Mouse (Mus musculus) thymus, postnatal 0 days (tissue): Measurements from ENCODE around the gene Zfp503. TPM values are rescaled to one million over a fixed set of nuclear protein-coding genes. Genes with fewer than 3 reads are reported as not detected.

Source experiments
- DNase-seq: peaks from one replicate; pipeline ENCODE4 v3.0.0-alpha.2; 2015; ENCODE audit warnings: low spot score
- polyA plus RNA-seq: library from polyadenylated mRNA; unstranded; fragments of >200 nt; fragmentation: Nextera tagmentation; extraction: Ambion mirVana; gene quantifications from 2 replicates; pipeline ENCODE4 v1.2.1, GENCODE M21; 2015

Zfp503 gene
- polyA plus RNA-seq, 1 experiment from 2014 or later: 3.0 TPM

- no peak for DNase-seq
These were observed 4.1 kb upstream of the Zfp503 start for GRCm38 (mm10) chr14:21993251-21994060.

- DNase-seq: no peak
These were observed 3.0 kb upstream of the Zfp503 start for GRCm38 (mm10) chr14:21992321-21992885.

- DNase-seq: no peak
These were observed 2.5 kb upstream of the Zfp503 start for GRCm38 (mm10) chr14:21991856-21992255.

- DNase-seq: no peak
These were observed 1.9 kb upstream of the Zfp503 start for GRCm38 (mm10) chr14:21991251-21991780.

DNA sequence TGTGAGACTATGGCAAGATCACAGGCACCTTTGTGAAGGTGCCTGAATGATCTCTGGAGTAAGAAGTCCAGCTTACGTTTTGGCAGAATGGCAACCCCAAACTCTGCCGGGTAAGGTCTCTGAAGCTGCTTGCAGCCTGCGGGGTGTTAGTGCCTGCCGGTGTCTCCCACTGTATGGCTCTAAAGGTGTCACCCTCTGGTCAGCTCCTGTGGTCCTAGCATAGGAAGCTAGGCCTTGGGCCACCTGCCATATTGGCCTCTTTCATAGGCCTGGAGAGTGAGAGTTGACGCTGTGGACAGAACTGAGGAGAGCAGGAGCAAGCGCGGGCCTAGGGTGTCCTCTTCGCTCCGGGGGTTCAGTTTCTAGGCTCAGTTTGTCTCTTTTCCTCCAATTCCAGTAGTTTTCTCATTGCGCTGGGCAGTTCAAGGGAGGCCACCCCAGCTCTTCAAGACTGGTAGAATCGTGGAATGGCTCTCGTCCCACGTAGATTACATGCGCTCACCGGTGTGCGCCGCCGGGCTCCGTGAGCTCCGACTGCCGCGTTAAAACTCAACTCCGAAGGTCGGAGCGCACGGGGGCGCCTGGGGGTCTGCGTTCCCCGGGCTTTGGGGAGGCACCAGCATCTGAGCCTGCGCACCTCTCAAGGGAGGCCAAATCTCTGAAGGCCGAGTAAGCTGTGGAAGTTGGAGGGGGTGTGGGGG is 1.1 kb upstream of the Zfp503 start:
- no peak for DNase-seq

GRCm38 (mm10) chr14:21988577-21989290 is 667 bp downstream of the Zfp503 start:
- DNase-seq: no peak

DNA sequence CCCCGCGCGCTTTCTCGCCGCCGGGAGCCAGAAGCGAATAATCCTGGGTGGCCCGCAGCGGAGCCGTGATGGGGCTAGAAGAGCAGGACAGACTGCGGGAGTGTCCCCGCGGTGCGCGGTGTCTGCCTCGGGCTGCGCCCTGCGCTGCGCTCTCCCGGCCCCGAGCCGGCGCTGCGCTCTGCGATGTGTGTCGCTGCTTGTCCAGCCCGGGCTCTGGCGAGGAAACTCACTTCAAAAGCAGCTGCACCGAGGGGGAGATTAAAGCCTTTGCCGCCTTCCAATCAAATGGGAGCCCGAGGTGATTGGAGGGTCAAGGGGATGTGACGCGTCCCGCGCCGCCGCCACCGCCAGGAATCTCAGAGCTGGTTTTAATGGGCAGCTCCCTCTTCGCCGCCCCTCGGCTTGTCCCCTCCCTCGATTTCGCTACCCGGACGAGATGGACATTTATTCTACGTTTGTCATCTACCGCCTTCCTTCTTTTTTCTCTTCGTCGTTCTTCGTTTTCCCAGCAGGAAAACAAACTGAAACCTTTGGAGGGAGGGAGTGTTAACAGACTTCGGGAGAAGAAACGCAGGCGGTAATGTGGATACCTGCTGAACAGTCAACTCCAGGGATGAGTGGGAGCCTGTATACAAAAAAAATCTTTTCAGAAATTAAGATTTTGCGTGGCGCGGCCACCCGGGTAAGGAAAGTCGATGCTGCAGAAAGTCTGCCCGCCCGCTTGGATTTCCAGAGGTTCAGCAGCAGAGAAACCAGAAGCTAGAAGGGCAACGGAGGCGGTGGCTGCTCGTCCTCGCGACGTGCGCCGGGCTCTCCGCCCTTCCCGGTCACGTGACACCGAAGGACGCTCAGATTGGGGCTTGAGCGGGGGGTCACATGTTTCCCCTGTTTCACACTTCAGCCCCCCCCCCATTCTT is 1.5 kb downstream of the Zfp503 start:
- DNase-seq: peak; percentile 43

GRCm38 (mm10) chr14:21986733-21987659 is 2.4 kb downstream of the Zfp503 start:
- peak; percentile 19 for DNase-seq

DNA sequence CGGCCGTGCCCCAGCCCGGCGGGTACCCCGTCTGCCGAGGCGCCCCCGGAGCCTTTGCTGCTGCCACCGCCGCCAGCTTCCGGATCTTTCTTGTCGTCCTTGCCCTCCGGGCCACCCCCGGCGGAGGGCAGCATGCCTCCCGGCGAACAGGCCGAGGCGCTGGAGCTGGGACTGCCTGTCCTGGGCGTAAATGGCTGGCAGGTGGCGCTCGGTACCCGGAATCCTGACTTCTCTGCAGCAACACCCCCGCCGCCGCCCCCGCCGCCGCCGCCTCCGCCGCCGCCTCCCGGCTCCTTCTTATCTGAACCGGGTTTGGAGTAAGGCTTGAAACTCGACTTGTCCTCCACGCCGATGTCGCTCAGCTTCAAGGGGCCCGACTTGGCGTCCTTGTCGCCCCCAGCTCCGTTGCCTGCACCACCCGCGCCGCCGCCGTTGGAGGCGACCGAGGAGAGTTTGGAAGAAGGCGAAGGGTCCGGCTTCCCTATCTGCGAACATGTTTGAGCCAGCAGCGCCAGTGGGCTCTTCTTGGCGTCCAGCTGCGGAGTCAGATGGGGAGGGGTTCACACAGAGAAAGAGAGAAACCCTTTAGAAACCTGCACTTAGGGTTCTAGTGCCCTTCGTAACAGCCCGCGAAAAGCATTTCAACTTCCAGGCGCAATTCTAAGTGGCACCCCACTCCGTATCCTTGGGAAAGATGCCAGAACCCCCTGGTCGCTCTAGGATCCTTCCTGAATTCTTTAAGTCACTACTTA is 3.2 kb downstream of the Zfp503 start:
- DNase-seq: peak; percentile 61

DNA sequence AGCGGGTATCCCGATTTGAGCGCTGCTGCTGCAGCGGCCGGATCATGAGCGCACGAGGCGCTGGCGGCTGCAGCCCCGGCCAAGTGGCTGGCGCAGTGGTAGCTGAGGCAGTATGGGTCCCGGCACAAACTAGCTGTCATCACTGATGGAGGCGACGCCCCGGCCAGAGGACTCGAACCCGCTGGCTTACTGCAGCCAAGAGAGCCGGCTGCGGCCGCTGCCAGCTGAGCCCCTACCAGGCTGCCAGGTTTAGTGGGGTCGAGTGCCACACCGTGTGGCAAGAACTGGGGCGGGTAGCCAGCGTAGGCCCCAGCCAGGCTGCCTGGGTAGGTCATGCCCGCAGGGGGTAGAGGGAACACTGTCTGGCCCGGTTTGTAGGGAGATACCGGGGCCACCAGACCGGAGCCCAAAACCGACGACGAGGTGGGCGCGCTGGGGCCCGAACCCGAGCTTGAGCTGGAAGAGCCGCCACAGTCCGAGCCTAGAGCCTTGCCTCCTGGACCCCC is 3.9 kb downstream of the Zfp503 start:
- DNase-seq: peak; percentile 17

GRCm38 (mm10) chr14:21984757-21985425 is 4.5 kb downstream of the Zfp503 start:
- DNase-seq: peak; percentile 7

DNA sequence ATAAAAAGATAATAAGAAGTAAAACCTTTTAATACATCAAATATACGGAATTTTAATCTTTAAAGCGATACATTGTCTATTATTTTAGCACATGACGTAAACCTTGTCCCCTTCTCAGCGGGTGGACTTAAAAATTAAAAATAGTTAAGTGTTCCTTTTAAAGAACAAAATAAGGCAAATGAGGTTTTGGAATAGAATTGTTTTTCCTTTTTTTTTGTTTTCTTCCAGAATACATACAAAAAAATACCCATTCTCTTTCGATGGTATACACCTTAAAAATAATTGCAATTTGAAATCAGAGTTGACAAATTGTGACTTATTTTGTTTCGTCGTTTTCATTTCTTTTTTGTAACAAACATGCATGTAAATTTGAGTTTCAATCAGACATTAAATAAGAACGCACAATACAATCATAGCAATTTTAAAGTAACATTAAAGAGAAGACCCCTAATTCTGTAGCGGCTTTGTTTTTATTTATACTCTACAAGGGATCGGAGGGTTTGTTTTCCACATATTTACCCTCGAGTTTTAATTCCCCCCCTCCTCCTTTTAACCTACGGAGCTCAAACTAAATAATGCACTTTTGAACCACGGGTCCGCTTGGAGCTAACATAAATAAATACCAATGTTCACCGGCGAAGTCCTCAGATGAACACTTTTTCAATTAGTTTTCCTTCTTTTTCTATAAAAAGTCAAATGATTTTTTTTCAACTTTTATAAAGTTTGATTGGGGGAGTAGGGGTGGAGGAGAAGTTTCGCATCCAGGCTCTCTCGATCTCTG is 5.3 kb downstream of the Zfp503 start:
- no peak for DNase-seq

- no peak for DNase-seq
These were observed 6.0 kb downstream of the Zfp503 start for GRCm38 (mm10) chr14:21983311-21983949.

DNA sequence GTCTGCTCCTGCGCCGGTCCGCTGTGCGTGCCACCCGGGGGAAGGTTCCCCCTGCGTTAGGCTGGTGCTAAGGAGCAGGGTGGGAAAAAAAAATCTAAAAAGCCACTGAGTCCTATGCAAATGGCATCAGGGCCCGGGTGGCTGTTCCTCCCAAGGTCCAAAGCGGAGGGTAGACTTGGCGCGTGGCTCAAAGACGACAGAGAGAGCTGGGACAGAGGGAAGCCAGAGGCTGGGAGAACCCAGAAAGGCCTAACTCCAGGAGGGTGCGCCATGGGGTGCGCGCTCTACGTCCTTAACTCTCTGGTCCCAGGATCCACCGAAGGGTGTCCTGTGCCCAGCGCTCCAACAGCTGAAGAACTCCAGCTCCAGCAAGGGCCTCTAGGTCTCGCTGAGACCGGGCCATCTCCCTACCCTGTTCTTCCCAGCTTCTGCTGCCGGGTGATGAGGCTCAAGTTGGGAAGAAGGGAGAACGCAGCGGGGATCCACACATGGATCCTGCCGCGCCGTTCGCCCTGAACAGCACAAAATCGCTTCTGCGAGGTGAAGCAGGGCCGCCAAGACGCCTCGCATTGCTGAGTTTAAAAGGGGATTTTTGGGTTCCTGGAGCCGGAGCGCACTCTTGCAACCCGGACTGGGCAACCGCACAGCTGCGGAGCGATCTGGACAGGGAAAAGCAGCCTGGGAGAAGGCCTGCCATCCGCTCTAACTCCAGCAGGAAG is 6.7 kb downstream of the Zfp503 start:
- no peak for DNase-seq

GRCm38 (mm10) chr14:21982096-21982591 is 7.3 kb downstream of the Zfp503 start:
- DNase-seq: no peak

DNA sequence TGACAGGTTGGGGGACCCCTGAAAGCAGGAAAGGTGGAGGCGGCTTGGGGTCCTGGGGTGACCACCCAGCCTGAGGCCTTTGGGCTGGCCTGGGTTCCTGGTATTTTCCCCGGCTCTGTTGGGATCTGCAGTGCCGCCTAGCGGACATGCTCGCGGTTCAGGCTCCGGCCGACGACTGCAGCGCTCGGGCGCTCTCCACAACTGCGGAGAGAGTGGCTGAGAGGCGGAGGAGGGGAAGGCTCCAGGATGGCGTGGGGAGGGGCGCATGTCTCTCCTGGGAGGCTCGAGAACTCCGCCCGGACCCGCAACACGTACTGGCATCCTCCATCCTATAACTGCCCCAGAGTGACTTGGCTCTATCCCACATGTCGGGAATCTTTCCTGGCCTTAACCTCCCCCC is 7.9 kb downstream of the Zfp503 start:
- peak; percentile 47 for DNase-seq
